Mouse (Mus musculus): ENCODE measurements at regions not wholly inside any gene's neighbourhood (a gene's known extent, or its start where the extent isn't known, plus 50 kb on each side); places are given as distances from the start of the nearest gene placed in this dataset.

- DNase-seq: no peak
- no peaks in the 10 kb centered on the region for H3K4me1 ChIP-seq (replicated peaks)
- 64% methylated on average over 3 of the region's 3 CpGs for WGBS (ENCODE audit: insufficient replicate concordance)
- H3K27ac ChIP-seq: no peak overlapping the region
- no peaks in the 10 kb centered on the region for H3K9me3 ChIP-seq (replicated peaks)
- no peaks in the 10 kb centered on the region for H3K27me3 ChIP-seq
- H3K36me3 ChIP-seq: no peaks in the 10 kb centered on the region
- no peak overlapping the region for H3K4me3 ChIP-seq (replicated peaks)
- no peak overlapping the region for H3K9ac ChIP-seq
- no peak overlapping the region for H3K4me2 ChIP-seq
- ATAC-seq (ENCODE audit: low read depth): no peak
Observed at GRCm38 (mm10) chr13:60237091-60237490, 59.9 kb upstream of the Gas1 start.

GRCm38 (mm10) chr13:60242447-60243109 is 65.4 kb upstream of the Gas1 start:
- no peaks in the 10 kb centered on the region for H3K4me1 ChIP-seq (replicated peaks)
- no peak overlapping the region for H3K4me3 ChIP-seq (replicated peaks)
- H3K9me3 ChIP-seq (replicated peaks): no peaks in the 10 kb centered on the region
- DNase-seq: no peak
- H3K36me3 ChIP-seq: no peaks in the 10 kb centered on the region
- H3K9ac ChIP-seq: no peak overlapping the region
- 59% methylated on average over 8 of the region's 8 CpGs for WGBS (ENCODE audit: insufficient replicate concordance)
- no peak overlapping the region for H3K4me2 ChIP-seq
- H3K27ac ChIP-seq: no peak overlapping the region
- no peak for ATAC-seq (ENCODE audit: low read depth)
- no peaks in the 10 kb centered on the region for H3K27me3 ChIP-seq

GRCm38 (mm10) chr13:60243110-60243481 is 65.9 kb upstream of the Gas1 start:
- no peaks in the 10 kb centered on the region for H3K27me3 ChIP-seq
- H3K4me2 ChIP-seq: no peak overlapping the region
- no peaks in the 10 kb centered on the region for H3K36me3 ChIP-seq
- H3K9me3 ChIP-seq (replicated peaks): no peaks in the 10 kb centered on the region
- H3K27ac ChIP-seq: no peak overlapping the region
- no peak for ATAC-seq (ENCODE audit: low read depth)
- 55% methylated on average over 4 of the region's 4 CpGs for WGBS (ENCODE audit: insufficient replicate concordance)
- no peak for DNase-seq
- H3K9ac ChIP-seq: no peak overlapping the region
- H3K4me1 ChIP-seq (replicated peaks): no peaks in the 10 kb centered on the region
- H3K4me3 ChIP-seq (replicated peaks): no peak overlapping the region

GRCm38 (mm10) chr13:60255162-60255561 is 78.0 kb upstream of the Gas1 start:
- H3K27me3 ChIP-seq: no peaks in the 10 kb centered on the region
- WGBS (ENCODE audit: insufficient replicate concordance): 68% methylated on average over 7 of the region's 7 CpGs
- H3K4me1 ChIP-seq (replicated peaks): no peaks in the 10 kb centered on the region
- H3K4me3 ChIP-seq (replicated peaks): no peak overlapping the region
- no peak overlapping the region for H3K27ac ChIP-seq
- no peaks in the 10 kb centered on the region for H3K9me3 ChIP-seq (replicated peaks)
- DNase-seq (no peak), ATAC-seq (ENCODE audit: low read depth) (no peak)
- no peak overlapping the region for H3K4me2 ChIP-seq
- H3K9ac ChIP-seq: no peak overlapping the region
- H3K36me3 ChIP-seq: no peaks in the 10 kb centered on the region

DNA sequence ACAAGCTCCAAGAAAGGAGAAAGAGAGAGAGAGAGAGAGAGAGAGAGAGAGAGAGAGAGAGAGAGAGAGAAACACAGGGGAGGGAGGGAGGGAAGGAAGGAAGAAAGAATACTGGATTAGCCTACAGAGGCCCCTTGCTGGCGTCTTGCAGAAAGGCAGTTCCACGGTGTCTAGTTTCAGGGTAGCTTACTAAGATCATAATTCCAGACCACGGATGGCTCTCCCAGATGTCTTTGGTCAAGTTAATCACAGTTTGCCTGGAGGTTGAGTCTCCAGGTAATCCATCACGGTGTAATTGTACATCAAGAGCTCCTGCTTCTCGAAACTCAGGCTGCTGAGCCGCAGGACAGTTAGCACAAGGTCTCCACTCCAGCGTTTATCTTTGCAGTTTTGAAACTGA is 78.5 kb upstream of the Gas1 start:
- no peak for DNase-seq
- Histone ChIP-seq H3K9ac (no peak overlapping the region), H3K27me3 (no peaks in the 10 kb centered on the region), H3K4me3 (replicated peaks) (no peak overlapping the region), H3K9me3 (replicated peaks) (no peaks in the 10 kb centered on the region), H3K27ac (no peak overlapping the region), H3K4me2 (no peak overlapping the region), H3K4me1 (replicated peaks) (no peaks in the 10 kb centered on the region), H3K36me3 (no peaks in the 10 kb centered on the region)
- WGBS (ENCODE audit: insufficient replicate concordance): 60% methylated on average over 7 of the region's 7 CpGs
- ATAC-seq (ENCODE audit: low read depth): no peak

GRCm38 (mm10) chr13:60256997-60257396 is 79.8 kb upstream of the Gas1 start:
- no peak overlapping the region for H3K27ac ChIP-seq
- no peaks in the 10 kb centered on the region for H3K36me3 ChIP-seq
- no peaks in the 10 kb centered on the region for H3K27me3 ChIP-seq
- H3K4me3 ChIP-seq (replicated peaks): no peak overlapping the region
- DNase-seq: no peak
- H3K9me3 ChIP-seq (replicated peaks): no peaks in the 10 kb centered on the region
- no peak overlapping the region for H3K9ac ChIP-seq
- H3K4me1 ChIP-seq (replicated peaks): no peaks in the 10 kb centered on the region
- 60% methylated on average over 8 of the region's 8 CpGs for WGBS (ENCODE audit: insufficient replicate concordance)
- no peak overlapping the region for H3K4me2 ChIP-seq
- ATAC-seq (ENCODE audit: low read depth): no peak

- H3K27ac ChIP-seq: no peak overlapping the region
- H3K4me3 ChIP-seq (replicated peaks): no peak overlapping the region
- ATAC-seq (ENCODE audit: low read depth) (no peak), DNase-seq (no peak)
- no peak overlapping the region for H3K9ac ChIP-seq
- no peaks in the 10 kb centered on the region for H3K4me1 ChIP-seq (replicated peaks)
- H3K4me2 ChIP-seq: no peak overlapping the region
- 62% methylated on average over 3 of the region's 3 CpGs for WGBS (ENCODE audit: insufficient replicate concordance)
- no peaks in the 10 kb centered on the region for H3K9me3 ChIP-seq (replicated peaks)
- H3K36me3 ChIP-seq: no peaks in the 10 kb centered on the region
- H3K27me3 ChIP-seq: no peaks in the 10 kb centered on the region
Observed at GRCm38 (mm10) chr13:60257878-60258277, 80.7 kb upstream of the Gas1 start.

- no peaks in the 10 kb centered on the region for H3K27me3 ChIP-seq
- DNase-seq: no peak
- no peak overlapping the region for H3K9ac ChIP-seq
- H3K4me1 ChIP-seq (replicated peaks): no peaks in the 10 kb centered on the region
- WGBS (ENCODE audit: insufficient replicate concordance): 73% methylated on average over 11 of the region's 11 CpGs
- no peak overlapping the region for H3K27ac ChIP-seq
- 0 out of 2 replicates have a peak, but pooled peaks cover 5% of the 10 kb centered on the region for H3K9me3 ChIP-seq (replicated peaks)
- ATAC-seq (ENCODE audit: low read depth): no peak
- H3K4me2 ChIP-seq: no peak overlapping the region
- no peak overlapping the region for H3K4me3 ChIP-seq (replicated peaks)
- H3K36me3 ChIP-seq: no peaks in the 10 kb centered on the region
Observed at GRCm38 (mm10) chr13:60262449-60263028, 85.4 kb upstream of the Gas1 start.

- Histone ChIP-seq H3K4me3 (replicated peaks) (no peak overlapping the region), H3K4me1 (replicated peaks) (no peaks in the 10 kb centered on the region), H3K9ac (no peak overlapping the region), H3K36me3 (no peaks in the 10 kb centered on the region), H3K4me2 (no peak overlapping the region), H3K9me3 (replicated peaks) (0 out of 2 replicates have a peak, but pooled peaks cover 5% of the 10 kb centered on the region), H3K27ac (no peak overlapping the region), H3K27me3 (no peaks in the 10 kb centered on the region)
- DNase-seq: no peak
- no peak for ATAC-seq (ENCODE audit: low read depth)
- 57% methylated on average over 4 of the region's 4 CpGs for WGBS (ENCODE audit: insufficient replicate concordance)
Observed at GRCm38 (mm10) chr13:60264504-60264903, 87.3 kb upstream of the Gas1 start.

DNA sequence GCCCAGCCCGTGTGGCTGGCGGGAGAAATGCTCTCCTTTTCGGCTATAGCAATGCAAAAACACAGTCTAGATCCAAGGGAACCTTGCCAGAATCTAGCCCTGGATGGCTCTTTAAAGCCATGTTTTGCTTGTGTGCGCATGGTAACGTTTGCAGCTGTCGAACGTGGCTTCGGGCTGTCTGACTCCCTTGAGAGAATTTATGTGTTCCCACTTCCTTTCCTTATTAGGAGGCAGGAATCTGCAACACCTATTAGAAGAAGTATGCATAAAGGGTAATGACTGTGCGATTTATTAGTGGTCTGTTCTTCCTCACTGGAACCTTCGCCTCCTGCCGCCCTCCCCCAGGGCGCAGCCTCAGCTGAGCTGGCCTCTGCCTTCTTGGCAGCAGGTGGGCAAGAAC is 90.4 kb upstream of the Gas1 start:
- Histone ChIP-seq H3K27me3 (no peaks in the 10 kb centered on the region), H3K9me3 (replicated peaks) (peaks cover 5% of the 10 kb centered on the region; the same call in 1 of the 2 replicates), H3K4me2 (no peak overlapping the region), H3K9ac (no peak overlapping the region), H3K4me3 (replicated peaks) (no peak overlapping the region), H3K36me3 (no peaks in the 10 kb centered on the region), H3K4me1 (replicated peaks) (no peaks in the 10 kb centered on the region), H3K27ac (no peak overlapping the region)
- WGBS (ENCODE audit: insufficient replicate concordance): 35% methylated on average over 12 of the region's 12 CpGs
- DNase-seq (no peak), ATAC-seq (ENCODE audit: low read depth) (no peak)

- H3K9me3 ChIP-seq (replicated peaks): peaks cover 5% of the 10 kb centered on the region; the same call in 1 of the 2 replicates
- H3K9ac ChIP-seq: no peak overlapping the region
- H3K4me1 ChIP-seq (replicated peaks): no peaks in the 10 kb centered on the region
- no peak overlapping the region for H3K4me3 ChIP-seq (replicated peaks)
- H3K4me2 ChIP-seq: no peak overlapping the region
- no peaks in the 10 kb centered on the region for H3K36me3 ChIP-seq
- DNase-seq: no peak
- no peaks in the 10 kb centered on the region for H3K27me3 ChIP-seq
- H3K27ac ChIP-seq: no peak overlapping the region
- 70% methylated on average over 11 of the region's 11 CpGs for WGBS (ENCODE audit: insufficient replicate concordance)
- no peak for ATAC-seq (ENCODE audit: low read depth)
Observed at GRCm38 (mm10) chr13:60268256-60268655, 91.1 kb upstream of the Gas1 start.

DNA sequence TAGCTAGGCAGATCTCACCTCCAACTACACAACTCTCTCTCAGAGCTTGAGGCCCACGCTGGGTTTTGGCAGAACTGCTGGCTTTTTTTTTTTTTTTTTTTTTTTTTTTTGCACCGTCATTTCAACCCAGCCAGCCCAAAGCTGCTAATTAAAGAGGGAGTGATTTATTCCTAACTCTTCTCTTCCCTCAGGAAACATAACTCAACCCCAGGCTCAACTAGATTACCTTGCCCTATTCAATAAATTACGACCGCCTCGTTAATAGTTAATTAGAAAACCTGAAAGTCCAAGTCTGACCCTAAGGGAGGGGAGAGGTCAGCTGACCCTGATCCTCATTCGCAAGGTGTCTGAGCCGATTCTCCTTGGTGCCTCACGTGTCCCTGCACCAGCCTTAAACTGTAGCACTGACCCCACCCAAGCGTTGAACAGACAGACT is 92.3 kb upstream of the Gas1 start:
- H3K4me2 ChIP-seq: no peak overlapping the region
- no peaks in the 10 kb centered on the region for H3K27me3 ChIP-seq
- no peaks in the 10 kb centered on the region for H3K36me3 ChIP-seq
- no peak for ATAC-seq (ENCODE audit: low read depth)
- WGBS (ENCODE audit: insufficient replicate concordance): 68% methylated on average over 9 of the region's 9 CpGs
- no peak for DNase-seq
- no peaks in the 10 kb centered on the region for H3K4me1 ChIP-seq (replicated peaks)
- H3K4me3 ChIP-seq (replicated peaks): no peak overlapping the region
- H3K27ac ChIP-seq: no peak overlapping the region
- H3K9me3 ChIP-seq (replicated peaks): peaks cover 4% of the 10 kb centered on the region; the same call in 1 of the 2 replicates
- no peak overlapping the region for H3K9ac ChIP-seq

All from liver, embryonic 13.5 days (tissue).